Mouse (Mus musculus) Patski (cell line): ENCODE measurements at regions not wholly inside any gene's neighbourhood (a gene's known extent, or its start where the extent isn't known, plus 50 kb on each side); places are given as distances from the start of the nearest gene placed in this dataset.

ENCODE experiments used
- ATAC-seq: fragments of 100-300 bp; one replicate; pipeline ENCODE4 v1.8.0; 2021
- CTCF ChIA-PET: fragments of 350-600 bp; sonication (Branson Sonifier 250); formaldehyde crosslinking; loops from one replicate; lab custom pipeline; 2022; ENCODE audit warnings: inconsistent platforms; lab: Charles Lee
- POLR2A ChIA-PET: fragments of 350-600 bp; sonication (Branson Sonifier 250); formaldehyde crosslinking; loops from one replicate; lab custom pipeline; 2022; ENCODE audit warnings: antibody characterized with exemption, inconsistent platforms; lab: Charles Lee
- DNase-seq: peaks from one replicate; pipeline ENCODE4 v3.0.0-alpha.2; 2011; ENCODE audit warnings: low read depth, low spot score
- H3K27me3 ChIP-seq: fragments of 371-371 bp; one replicate; pipeline ENCODE4 v1.5.1; 2021
- CTCF ChIP-seq: fragments of 100-300 bp; IDR thresholded peaks from one replicate; pipeline ENCODE4 v1.5.1; 2021
- in situ Hi-C: fragments of 300-500 bp; cut with MboI; formaldehyde crosslinking; loops from 3 replicates; pipeline ENCODE4 v1.11.1; 2018; ENCODE audit warnings: low pct_unique_long_range_greater_than_20kb, mixed read lengths

GRCm38 (mm10) chr1:103762044-103762663 lies 1006.2 kb upstream of the Cdh20 start:
- in situ Hi-C loops, result no loop called here

DNA sequence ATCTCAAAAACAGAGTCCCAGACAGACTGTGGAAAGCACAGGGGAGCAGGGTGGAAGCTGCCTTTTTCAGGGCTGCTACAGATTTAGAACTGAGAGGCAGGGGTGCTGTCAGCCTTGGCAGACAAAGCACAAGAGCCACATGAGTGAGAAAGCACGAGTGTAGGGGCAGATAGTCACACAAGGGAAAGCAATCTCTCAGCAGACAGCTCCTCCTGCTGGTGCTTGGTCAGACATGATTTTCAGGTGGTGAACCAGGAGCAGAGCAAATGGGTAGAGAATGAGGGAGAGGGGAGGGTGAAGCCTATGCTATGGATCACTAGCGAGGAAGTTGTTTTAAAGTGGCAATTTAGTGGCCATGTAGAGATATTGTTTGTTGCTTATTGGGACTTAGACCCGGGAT lies 1005.6 kb upstream of the Cdh20 start:
- in situ Hi-C loops, result no loop called here
- DNase-seq (no peak), ATAC-seq (no peak)
- no peaks in the 10 kb centered on the region for H3K27me3 ChIP-seq
- TF ChIP-seq CTCF, result no peak
- ChIA-PET POLR2A (no interaction called here), CTCF (no interaction called here)

More at GRCm38 (mm10) chr1:103762044-103762663, 1006.2 kb upstream of the Cdh20 start:
- DNase-seq (no peak), ATAC-seq (no peak)
- ChIA-PET POLR2A (no interaction called here), CTCF (no interaction called here)
- H3K27me3 ChIP-seq, result no peaks in the 10 kb centered on the region
- no peak for TF ChIP-seq CTCF

- ChIA-PET CTCF (no interaction called here), POLR2A (no interaction called here)
- ATAC-seq, result no peak
- in situ Hi-C loops, result no loop called here
- TF ChIP-seq CTCF, result no peak
- no peak for DNase-seq
- no peaks in the 10 kb centered on the region for H3K27me3 ChIP-seq
Observed at GRCm38 (mm10) chr1:103767315-103767714, 1001.0 kb upstream of the Cdh20 start.

GRCm38 (mm10) chr1:103784692-103785091 lies 983.6 kb upstream of the Cdh20 start:
- DNase-seq, result no peak
- CTCF ChIA-PET, result no interaction called here
- no peak for TF ChIP-seq CTCF
- POLR2A ChIA-PET, result no interaction called here
- in situ Hi-C loops, result no loop called here
- no peak for ATAC-seq
- no peaks in the 10 kb centered on the region for H3K27me3 ChIP-seq

DNA sequence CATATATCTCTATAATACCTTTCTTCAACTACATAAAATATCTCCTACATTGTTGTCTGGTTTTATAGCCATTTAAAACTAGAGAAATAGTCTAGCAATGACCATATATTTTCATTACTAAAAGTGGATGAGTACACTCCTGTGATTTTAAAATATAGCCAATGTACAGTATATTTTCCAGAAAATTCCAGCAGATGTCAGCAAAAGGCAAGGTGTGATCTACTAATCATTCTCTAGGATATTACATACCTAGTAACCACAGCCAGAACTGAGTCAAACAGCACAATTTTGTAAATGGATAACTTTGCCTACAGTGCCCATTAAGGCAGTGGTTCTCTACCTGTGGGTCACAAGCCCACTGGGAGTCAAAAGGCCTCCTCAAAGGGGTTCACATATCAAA lies 972.0 kb upstream of the Cdh20 start:
- TF ChIP-seq CTCF, result no peak
- ChIA-PET POLR2A (no interaction called here), CTCF (no interaction called here)
- peaks cover 3% of the 10 kb centered on the region for H3K27me3 ChIP-seq
- no peak for DNase-seq
- ATAC-seq, result no peak
- in situ Hi-C loops, result loop anchor here (5.0 kb wide), 1 partner anchor 1181 kb away; no protein-coding TSS in a partner anchor

DNA sequence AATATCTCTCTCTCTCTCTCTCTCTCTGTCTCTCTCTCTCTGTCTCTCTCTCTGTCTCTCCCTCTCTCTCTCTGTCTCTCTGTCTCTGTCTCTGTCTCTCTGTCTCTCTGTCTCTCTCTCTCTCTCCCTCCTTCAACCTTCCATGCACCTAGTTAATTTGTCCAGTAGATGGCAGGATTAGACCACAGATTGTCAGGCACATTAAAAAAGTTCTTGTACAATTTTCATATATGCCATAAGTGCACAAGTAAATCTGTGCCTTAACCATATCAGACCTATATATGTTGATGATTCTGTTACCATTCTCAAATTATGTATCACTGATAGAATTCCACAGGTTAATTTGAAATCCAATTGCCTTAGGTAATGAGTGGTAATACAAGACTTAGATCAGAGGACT lies 969.0 kb upstream of the Cdh20 start:
- in situ Hi-C loops, result loop anchor here (5.0 kb wide), 1 partner anchor 1178 kb away; no protein-coding TSS in a partner anchor
- CTCF ChIA-PET, result interaction anchor here (1.1 to 1.6 kb wide), 2 partner anchors 14 to 1179 kb away, joined by 4 to 5 read pairs; no protein-coding TSS in a partner anchor

GRCm38 (mm10) chr1:103817946-103818345 lies 950.4 kb upstream of the Cdh20 start:
- no peak for ATAC-seq
- no peaks in the 10 kb centered on the region for H3K27me3 ChIP-seq
- in situ Hi-C loops, result loop anchor here (25.0 kb wide), 2 partner anchors 1119 to 1819 kb away; no protein-coding TSS in a partner anchor
- no peak for DNase-seq
- POLR2A ChIA-PET, result no interaction called here
- CTCF ChIA-PET, result no interaction called here
- TF ChIP-seq CTCF, result no peak

More for the DNA sequence above, 969.0 kb upstream of the Cdh20 start:
- peaks cover 12% of the 10 kb centered on the region for H3K27me3 ChIP-seq
- TF ChIP-seq CTCF, result peak; percentile 41
- DNase-seq (peak; percentile 6), ATAC-seq (no peak)
- POLR2A ChIA-PET, result interaction anchor here (0.6 kb wide), 1 partner anchor 1145 kb away, joined by 3 read pairs; no protein-coding TSS in a partner anchor
